Mouse (Mus musculus): ENCODE results near the gene Rdm1.

Rdm1 gene

DNA sequence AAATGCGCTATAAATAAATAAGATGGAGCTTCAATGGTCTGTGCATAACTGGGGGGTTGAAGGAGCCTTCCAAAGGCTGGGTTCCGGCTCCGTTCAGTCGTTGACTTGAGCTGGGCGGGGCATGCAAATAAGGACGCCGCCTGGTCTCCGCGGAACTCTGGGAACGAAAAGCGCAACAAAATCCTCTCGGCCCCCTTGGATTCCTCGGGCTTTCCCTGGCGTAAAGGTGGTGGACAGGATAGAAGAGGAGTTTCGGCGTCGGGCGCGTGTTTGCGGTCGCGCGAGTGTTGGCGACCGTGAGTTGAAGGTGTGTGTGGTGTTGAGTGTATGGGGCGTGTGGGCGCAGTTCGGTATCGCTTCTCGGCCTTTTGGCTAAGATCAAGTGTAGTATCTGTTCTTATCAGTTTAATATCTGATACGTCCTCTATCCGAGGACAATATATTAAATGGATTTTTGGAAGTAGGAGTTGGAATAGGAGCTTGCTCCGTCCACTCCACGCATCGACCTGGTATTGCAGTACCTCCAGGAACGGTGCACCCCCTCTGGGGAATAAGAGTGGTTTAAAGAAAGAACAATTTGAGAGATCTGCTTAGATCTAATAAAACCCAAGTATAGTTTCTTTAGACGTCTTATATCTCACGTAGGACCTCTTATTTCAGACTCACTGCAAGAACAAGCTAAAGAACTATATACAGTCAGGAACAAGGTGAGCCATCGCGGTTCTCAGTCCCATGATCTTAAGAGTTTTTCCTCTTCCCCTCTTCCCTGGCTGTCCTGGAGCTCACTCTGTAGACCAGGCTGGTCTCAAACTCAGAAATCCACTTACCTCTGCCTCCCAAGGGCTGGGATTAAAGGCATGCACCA, 31.1 kb downstream of the Rdm1 start:
- peak; percentile 80 for DNase-seq

DNA sequence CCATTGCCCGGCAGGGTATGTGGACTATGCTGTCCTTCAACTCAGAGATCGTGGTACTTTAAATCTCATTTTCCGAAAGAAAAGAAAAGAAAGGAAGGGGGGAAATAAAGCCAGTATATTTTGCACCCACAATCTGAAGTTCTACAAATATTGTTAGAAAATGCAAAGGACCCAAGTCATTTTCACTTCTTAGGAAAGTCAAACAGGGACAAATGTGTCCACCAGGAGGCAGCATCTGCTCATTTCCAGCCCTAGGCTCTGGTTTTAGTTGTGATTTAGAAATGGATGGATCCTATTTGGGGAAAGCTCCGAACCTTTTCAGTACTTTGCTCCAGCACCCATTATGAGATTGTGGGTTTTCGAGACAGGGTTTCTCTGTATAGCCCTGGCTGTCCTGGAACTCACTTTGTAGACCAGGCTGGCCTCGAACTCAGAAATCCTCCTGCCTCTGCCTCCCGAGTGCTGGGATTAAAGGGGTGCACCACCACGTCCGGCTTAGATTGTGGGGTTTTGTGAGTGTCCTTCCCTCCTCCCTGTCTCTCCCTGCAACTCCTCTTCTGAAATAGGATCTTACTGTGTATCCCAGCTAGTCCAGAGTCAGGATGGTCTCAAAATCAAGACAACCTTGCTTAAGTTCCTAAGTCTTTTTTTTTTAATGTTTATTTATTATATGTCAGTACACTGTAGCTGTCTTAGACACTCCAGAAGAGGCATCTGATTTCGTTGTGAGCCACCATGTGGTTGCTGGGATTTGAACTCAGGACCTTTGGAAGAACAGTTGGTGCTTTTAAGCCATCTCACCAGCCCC, 32.0 kb downstream of the Rdm1 start:
- DNase-seq: peak; percentile 46

DNA sequence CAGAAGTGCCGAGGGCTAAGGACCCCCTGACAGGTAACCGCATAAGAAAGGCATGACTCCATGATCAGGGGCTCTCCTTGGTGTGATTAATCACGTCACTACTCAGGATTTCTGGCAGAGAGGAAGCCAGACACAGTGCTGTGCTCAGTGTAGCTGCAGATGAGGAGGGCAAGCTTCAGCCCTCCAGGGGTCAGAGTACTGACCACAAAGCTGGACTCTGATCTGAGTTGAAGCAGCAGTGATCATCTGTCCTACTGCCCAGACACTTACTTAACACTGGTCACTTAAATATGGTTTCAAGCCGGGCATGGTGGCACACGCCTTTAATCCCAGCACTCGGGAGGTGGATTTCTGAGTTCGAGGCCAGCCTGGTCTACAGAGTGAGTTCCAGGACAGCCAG, 34.2 kb downstream of the Rdm1 start:
- no peak for DNase-seq

DNA sequence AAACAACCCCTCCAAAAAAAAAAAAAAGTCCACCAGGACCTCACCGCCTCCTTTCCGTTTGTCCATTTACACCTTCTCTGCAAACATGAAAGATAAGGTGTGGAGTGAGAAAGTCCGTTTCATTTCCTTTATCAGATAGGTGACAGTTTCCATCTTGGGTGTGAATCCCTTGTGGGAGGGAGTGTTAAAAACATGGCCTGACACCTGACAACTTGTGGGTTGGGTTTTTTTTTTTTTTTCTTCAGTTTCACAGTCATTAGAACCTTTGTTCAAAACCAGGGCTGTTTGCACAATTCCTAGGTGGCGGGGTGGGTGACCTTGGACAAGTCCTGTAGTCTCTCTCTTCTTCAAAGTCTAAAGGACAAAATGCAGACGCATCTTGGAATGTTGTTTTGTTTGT, 34.8 kb downstream of the Rdm1 start:
- DNase-seq: no peak

DNA sequence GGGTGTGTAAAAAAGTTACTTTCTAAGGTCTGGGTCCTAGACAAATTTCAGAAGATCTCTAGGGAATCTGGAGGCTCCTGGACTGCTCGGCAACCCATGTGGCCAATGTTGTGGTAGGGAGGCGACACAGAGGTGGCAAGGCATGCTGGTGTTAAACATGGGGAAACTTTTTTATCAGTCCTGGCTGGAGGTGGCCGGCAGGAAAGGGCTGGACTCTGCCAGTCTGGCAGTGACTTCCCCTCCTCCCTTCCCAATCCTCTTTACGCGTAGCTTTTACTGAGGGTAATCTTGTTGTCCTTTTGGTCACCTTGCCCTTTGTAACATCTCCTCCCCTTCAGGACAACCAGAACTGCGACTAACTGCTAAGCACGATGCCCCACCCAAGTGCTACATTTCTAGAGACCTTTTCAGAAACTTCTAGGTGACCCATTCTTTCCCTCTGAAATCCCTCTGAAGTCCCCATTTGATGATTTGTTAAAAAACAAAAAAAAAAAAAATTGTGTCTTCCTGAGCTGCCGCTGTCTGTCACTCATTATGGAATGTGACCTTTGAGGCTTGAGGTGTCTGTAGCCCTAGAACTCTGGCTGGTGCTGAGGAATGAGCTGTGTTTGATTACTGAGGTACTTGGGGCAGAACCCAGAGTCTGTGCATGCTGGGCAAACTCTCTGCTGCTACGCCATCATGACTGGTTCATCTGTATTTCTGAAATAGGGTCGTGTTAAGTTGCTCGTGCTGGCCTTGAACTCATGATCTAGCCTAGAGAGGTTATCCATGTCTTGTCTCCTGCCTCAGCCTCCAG, 36.4 kb downstream of the Rdm1 start:
- no peak for DNase-seq

DNA sequence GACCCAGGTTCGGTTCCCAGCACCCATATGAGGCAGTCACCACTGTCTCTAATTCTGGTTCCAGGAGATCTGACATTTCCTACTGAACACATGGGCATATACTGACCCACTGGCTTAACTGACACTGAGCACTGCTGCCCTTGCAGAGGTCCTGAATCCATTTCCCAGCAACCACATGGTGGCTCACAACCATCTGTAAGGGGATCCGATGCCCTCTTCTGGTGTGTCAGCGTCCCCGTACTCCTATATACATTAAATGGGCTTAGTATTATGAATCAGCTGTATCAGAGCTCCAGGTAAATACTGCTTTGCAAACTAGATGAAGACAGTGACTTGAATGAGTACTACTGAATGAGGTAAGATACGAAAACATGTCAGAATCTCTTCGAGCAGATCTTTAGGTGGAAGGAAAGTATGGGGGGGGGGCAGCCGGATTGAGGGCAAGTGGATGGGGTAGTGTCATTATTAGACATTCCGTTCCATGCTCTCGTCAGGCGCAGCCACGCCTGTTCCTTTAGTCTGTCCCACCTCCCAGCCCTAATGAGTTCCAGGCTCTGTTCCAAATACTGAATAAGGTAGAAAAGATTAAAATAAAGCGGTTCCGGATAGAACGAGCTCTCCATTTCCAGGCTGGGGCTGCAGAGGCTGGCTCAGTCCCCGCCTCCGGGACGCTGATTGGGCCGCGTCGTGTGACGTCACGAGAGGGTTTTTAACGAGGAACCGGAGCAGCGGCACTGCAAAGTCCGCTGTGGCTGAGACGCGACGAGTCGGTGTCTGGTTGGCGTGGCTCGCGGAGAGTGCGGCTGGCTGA, 38.0 kb downstream of the Rdm1 start, which contains the start of gene Arl4d:
Gene Arl4d (plus strand): TSS at position 717 of the 811 bp plus-strand sequence.
- peak; percentile 96 for DNase-seq

DNA sequence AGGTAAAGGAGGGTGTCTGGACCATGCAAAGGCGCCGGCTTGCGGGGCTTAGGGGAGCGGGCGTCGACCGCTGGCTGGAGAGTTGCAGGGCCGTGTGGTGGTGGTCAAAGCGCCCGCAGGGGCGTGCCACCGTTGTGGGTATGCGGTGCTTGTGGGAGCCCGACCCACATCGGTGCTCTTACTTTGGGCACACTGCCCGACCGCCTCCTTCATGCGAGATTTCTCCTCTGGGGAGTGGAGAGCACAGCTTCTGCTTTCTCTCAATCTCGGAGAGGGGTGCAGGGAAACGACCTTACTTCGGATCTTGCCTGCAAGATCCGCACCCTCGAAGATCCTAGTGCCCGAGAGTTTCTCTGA, 38.6 kb downstream of the Rdm1 start:
- no peak for DNase-seq

DNA sequence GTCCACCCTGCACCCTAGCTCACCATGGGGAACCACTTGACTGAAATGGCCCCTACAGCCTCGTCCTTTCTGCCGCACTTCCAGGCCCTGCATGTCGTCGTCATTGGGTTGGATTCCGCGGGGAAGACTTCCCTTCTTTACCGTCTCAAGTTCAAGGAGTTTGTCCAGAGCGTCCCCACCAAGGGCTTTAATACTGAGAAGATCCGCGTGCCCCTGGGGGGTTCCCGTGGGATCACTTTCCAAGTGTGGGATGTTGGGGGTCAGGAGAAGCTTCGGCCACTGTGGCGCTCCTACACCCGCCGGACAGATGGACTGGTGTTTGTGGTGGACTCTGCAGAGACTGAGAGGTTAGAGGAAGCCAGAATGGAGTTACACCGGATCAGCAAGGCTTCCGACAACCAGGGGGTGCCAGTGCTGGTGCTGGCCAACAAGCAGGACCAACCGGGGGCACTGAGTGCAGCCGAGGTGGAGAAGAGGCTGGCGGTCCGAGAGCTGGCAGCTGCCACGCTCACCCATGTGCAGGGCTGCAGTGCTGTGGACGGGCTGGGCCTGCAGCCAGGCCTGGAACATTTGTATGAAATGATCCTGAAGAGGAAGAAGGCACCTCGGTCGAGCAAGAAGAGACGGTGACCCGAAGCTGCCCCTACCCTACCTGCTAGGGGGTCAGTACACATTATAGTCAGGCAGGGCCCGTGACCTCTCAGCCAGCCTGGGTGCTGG, 39.8 kb downstream of the Rdm1 start:
- DNase-seq: no peak

DNA sequence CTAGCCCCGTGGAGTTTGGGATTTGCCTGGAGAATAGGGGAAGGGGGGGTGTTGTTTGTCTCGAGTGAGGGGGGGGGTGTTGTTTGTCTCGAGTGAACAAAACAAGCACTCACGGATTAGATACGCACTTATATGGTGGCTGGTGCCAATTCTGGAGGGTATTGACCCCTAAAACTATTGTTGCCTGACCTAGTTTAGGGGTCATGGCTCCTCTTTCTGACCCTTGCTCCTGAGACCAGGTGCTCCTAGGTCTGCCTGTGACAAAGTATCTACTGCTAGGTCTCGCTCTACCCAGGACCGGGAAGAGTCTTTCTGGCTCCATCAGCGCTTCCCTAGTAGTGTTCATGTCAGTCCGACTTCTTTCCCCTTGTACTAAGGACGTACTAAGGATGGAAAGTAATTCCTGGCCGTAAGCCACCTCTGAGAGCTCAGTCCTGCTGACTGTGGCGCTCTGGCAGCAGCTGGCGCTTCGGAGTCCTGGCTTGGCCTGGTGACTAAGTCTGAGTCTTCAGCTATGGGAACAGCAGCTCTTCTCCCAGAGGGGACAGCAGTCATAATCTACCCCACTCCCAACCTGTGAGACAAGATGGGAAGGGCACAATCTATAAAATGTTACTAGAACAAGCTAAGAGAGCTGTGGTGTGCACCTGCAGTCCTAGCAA, 41.0 kb downstream of the Rdm1 start:
- DNase-seq: peak; percentile 79

DNA sequence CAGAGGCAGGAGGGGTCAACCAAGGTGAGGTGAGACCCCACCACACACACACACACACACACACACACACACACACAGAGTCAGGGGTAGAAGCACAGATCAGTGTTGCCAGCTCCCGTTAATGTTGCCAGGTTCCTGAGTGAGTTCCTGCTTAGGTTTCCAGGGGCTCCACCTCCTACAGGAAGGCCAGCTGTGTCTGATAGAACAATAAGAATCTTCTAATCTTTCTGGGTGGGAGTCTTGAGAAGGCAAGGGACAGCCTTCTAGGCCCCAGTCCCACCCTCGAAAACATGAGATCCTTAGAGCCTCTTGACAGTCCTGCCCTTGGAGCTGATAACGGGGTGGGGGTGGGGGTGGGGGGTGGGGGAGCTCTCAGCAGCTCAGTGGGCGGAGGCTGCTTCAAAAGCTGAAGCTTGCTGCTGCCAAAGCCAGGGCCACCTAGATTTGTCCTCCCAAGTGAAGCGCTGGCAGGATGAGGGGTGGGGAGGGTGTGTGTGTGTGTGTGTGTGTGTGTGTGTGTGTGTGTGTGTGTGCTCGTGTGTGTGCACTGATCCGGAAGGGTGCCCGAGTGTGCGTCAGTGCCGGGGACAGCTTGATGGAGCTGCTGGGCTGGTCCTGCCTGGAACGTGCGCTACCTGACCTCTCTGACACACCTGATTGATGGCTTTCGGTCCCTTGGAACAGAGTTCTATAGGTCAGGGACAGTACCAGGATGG, 41.7 kb downstream of the Rdm1 start:
- peak; percentile 33 for DNase-seq

DNA sequence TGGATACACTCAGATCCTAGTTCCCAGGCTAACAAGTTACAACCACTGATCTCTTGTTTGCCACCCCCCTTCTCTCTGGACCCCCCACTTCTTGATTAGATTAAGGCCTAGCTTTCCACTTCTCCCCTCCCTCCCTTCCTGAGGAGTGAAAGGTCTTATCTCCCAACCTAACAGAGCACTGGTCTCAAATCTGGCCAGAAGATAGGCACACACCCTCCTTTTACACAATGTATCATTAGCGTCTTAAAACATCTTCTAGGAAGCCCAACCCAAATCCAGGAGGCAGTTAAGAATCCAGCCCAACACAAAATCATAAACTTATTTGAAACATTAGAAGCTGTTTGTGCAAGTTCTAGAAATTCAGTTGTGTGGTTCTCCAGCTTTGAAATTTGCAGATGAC, 43.3 kb downstream of the Rdm1 start:
- no peak for DNase-seq

DNA sequence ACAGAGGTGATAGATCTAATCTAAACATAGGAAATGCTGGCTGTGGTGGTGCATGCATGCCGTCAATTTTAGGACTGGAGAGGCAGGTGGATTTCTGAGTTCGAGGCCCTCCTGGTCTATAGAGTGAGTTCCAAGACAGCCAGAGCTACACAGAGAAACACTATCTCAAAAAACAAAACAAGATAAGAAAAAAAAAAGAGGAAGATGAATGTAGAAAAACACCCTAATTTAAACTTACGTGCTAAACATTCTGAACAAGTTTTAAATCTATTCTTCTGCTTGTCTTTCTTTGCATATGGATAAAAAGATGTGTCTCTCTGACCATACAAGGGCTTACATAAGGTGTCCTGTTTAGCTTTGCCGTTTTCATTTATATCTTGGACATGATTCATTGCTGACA, 44.3 kb downstream of the Rdm1 start:
- DNase-seq: no peak

DNA sequence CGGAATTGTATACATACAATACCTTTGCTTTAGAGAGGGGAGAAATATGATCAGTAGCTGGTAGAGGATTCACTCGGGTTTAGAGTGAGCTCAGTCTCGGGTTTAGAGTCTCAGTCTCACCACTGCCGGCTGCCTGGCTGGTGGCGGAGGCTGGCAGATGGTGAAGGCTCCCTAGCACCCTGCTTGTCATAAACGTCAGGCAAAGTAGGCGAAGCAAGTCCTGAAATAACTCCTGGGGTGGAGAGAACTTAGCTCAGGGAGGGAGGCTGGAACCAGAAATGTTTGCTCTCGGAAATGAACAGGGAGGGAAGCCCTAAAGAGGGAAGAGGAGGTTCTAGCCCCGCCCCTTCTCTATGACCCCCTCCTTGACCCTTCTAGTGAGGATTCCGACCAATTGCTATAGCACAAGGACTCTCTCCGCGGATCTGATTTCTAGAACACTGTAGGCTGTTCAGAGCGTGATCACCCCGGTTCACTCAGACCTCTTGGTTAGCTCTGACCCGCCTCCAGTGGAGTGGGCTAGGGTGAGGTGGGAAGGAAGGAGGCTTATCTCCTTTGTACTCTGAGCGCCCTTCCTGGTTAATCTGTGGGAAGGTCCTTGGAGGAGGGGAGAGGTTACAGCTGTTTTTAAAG, 46.1 kb downstream of the Rdm1 start:
- peak; percentile 92 for DNase-seq

DNA sequence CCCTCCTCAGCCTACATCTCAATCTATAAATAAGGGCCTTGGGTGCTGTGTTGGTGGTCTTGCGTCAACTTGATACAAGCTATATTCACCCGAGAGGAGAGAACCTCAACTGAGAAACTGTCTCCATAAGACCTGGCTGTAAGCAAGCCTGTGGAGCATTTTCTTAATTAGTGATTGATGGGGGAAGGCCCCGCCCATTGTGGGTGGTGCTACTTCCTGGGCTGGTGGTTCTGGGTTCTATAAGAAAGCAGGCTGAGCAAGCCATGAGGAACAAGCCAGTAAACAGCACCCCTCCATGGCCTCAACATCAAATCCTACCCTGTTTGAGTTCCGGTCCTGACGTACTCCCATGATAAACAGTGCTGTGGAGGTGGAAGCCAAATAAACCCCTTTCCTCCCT, 47.1 kb downstream of the Rdm1 start:
- no peak for DNase-seq

DNA sequence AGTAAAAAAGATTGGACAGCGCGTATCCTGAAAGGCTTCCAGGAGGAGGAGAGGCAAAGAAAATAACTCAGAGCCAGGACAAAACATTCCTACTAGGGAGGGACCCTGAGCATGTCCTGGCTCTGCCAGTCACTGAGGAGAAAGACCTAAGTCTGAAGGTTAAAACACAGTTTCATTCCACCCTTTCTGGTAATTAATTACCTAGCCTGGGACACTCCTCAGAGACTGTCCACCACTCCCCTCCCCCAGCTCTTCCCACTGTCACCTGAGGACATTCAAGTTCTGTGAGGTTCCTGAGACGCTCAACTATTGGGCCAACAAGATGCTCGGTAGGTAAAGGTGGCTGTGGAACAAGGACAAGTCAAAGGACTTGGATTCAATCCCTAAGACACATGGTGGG, 48.4 kb downstream of the Rdm1 start:
- no peak for DNase-seq

DNA sequence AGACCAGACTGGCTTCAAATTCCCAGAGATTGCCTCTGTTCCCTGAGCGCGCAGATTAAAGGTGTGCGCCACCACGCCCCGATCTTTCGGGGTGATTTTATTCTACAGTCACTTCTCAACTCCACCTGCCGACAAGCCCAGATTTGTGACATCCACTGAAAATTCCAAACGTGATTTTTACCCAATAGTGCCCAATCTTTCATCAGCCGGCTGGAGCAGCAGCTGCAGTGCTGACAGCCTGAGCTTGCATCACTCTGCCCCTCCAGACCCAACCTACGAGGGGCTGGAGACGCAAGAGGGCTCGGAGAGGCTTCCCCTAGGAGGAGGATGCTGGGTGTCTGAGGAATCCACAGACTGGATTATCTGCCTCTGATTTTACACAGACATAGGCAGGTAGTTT, 50.7 kb downstream of the Rdm1 start:
- DNase-seq: no peak

DNA sequence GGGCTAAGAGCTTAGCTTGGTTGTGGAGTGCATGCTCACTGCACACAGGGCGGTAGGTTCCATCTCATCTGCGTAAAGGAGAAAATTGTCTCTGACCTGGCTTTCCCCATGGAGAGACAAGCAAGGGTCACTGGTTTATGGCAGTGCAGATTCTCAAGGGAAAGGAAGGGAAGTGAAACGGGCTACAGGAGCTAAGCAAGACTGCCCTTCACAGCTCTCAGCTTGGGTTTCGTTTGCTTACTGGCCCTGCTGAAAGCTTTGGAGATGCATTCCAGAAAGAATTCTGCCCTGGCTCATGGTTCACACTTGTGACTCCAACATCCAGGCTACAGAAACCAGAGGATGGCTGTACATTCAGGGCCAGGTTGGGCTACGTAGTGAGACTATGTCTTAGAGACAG, 51.8 kb downstream of the Rdm1 start:
- DNase-seq: no peak

DNA sequence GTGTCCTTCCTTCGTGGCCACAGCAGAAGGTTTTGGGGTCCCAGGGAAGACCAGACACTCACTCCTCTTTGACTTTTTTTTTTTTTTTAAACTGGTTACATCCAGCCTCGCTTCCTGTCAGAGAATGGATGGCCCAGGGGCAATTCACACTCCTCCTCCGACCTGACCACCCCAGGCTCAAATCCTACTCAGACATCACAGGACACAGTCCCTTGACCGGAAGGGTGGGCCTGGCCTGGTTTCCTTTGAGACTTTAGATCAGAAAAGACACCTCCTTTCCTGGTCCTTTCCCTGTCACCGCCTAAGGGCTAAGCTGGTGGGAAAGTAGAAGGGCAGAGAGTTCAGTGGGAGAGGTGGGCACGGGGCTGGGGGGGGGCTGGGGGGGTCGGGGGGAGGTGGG, 52.9 kb downstream of the Rdm1 start:
- no peak for DNase-seq

DNA sequence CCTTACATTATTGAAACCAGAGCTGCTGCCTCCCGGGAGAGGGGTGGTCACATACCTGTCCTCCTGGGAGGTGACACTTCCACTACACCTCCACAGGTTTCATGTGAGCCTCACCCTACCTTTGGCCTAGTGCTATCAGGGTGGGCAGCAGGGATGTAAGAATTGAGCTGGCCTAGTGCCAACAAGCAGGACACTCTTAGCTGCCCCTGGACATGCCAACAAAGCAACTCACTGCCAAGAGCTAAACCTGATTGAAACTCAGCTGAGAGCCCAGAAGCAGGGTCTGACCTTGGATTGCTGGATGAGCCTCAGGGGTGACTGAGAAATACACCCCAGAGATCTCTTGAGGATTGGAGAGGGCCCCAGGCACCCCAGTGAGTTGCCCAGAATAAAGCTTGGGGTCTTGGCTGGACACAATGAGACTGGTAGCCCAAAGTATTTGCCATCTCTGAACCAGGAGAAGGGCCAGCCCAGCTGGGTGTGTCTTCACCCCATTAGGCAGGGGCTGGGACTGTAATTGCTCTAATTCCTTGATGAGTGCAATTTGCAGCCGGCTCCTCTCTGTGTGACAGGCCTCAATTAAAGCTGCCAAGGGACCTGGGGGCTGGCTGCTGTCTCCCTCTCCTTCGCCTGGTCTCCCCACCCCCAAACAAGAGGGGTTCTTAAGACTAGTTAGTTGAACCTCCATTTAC, 53.8 kb downstream of the Rdm1 start:
- no peak for DNase-seq
